Mouse (Mus musculus): ENCODE results near the gene Tmem184a. TPM values are rescaled to one million over a fixed set of nuclear protein-coding genes. Genes with fewer than 3 reads are reported as not detected.

Gene Tmem184a
- polyA plus RNA-seq (2012; rRNA removed) = 68.6 and 192 TPM in 2 replicates

DNA sequence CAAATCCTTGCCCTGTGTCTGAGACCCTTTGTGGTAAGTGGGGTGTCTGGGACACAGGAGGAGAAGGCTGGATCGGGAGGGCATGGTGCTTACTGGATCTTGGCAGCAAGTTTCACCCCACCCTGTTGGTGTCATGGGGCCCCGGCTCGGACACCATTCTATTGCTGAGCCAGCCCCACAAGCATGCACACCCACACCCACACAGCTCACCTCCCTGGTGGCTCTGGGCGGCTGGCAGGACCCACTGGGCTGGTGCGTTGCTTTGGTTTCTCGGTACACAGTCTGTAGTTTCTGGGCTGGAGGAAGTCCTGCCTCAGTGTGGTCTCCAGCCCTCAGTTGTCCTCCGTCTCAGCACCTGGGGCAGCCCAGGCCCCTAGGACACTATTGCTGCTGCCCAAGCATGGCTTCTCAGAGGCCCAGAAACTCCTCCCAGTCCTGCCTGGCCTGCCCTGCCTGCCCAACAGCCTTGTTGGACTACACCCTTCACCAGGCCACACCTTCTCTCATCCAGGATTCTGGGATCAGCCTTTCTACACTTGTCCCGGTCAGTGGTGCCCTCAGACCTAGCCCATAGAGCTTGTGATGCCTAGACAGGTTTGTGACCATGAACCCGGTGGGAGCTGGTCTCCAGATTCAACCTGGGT lies at the start of gene Tmem184a:
Gene Tmem184a (minus strand): TSS at position 380 of the 644 bp plus-strand sequence.

DNA sequence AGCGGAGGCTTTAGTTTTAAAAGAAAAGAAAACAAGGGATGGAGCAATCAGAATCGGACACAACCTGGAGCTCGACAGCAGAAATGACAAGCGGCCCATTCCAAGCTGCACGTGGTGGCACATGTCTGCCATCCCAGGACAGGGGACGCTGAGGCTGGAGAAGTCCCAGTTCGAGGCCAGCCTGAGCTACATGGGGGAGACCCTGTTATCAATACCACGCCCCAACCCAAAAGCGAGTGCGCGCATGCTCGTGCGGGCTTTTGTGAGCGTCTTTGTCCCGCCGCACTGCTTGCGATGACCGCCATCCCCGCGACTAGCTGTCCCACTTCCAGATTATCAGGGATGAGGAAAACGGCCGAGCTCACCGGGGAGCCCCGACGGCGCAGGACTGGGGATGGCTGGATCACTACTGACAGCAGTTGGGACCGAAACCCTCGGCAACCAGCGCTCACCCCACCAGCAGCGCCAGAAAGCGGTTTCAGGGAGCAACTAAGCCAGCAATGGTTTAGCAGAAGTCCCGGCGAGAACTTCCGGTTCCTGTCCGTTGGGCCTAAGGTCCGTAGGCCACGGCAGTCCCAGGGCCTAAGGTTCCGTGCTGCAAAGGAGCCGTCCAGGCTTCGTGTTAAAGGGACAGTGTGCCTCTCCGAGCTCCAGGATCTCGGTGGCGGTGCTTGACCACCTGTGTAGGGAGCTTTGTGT lies 6.8 kb upstream of the Tmem184a start, which contains the start of the genes Gm26938 and Psmg3:
Gene Gm26938 (minus strand): TSS at position 51 of the 699 bp plus-strand sequence.
Gene Psmg3 (minus strand): TSS at position 529 of the 699 bp plus-strand sequence.

DNA sequence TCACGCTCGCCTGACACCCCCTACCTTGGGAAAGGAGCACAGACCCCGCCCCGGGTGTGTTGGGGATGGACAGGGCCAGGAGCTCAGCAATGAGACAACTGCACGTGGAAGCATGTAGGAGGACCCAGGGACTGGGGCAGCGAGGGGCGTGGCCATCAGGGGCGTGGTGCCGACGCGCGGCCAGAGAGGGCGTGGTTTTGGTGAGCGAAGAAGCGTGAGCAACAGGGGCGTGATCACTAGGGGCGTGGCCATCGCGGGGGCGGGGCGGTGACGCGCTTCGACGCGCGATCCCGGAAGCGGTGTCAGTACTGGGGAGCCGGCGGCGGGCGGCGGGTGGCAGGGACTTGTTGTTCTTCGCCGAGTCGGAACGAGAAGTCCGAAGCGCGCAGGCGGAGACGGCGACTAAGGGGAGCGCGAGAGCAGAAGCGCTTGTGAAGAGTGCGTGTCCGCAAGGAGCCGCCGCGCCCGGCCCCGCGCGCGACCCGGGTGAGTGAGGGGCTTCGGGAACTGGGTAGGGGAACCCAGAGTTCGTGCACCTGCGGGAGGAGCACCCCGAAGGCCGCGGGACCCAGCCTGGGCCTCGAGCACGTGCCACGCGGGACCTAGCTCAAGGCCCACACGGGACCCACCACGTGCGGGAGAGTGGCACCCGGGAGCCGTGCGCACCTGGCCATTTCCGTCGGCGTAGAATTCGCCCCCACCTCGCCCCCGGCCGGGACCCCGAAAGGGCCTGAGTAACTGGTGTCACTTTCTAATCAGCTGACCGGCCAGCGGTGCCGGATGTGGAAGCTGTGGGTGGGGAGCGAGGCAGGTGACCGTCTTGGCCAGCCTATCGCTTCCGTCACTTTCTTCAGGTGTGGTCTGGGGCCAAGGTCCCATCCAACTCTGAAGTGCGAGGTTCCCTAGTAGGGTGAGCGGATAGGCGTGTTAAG lies 28.2 kb downstream of the Tmem184a start, which contains the start of gene Mafk:
Gene Mafk (plus strand): TSS at position 287 of the 932 bp plus-strand sequence.

DNA sequence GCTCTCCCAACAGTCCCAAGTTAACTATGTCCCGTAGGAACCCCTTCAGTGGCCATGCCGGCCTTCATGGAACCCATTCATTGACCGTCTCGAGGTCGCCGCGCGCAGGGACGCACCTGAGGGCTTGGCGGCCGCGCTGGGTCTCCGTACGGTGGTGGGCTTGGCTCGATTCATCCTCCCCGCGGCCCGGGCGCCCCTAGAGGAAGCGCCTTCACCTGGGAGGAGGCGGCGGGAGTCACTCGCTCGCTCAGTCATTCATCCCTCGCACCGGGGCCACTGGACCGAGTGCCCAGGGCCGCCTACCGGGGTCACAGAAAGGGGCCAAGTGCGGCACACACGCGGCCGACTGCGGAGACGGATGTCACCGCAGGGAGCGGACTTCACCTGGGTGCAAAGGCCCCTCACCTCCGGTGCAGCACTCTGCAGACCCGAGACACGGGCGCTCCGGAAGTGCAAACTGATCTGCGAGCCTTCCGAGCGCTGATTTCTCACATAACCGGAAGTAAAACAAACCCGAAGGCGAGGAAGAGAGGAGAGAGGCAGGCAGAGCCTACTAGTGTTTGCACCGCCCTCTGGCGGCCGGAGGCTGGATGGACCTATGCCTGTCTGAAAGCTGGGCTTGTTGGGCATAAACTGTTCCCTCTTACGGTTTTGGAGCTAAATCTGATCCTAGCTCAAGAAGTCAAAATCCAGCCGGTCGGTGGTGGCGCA lies 44.3 kb downstream of the Tmem184a start, which contains the start of gene Ints1:
Gene Ints1 (minus strand): TSS at position 459 of the 711 bp plus-strand sequence.

Other genes with a start within 250 kb of the Tmem184a start
- 6.3 and 6.6 TPM in 2 replicates for gene Micall2, start 83.6 kb downstream of the Tmem184a start, polyA plus RNA-seq (2012; rRNA removed)
- gene Ints1, start 44.2 kb downstream of the Tmem184a start, polyA plus RNA-seq (2012; rRNA removed) = 91.7 and 94.2 TPM in 2 replicates
- 25.7 and 29.3 TPM in 2 replicates for gene Mafk, start 28.4 kb downstream of the Tmem184a start, polyA plus RNA-seq (2012; rRNA removed)
- gene Gm26938, start 6.5 kb upstream of the Tmem184a start, polyA plus RNA-seq (2012; rRNA removed) = not detected in 2 replicates
- gene Psmg3, start 7.0 kb upstream of the Tmem184a start, polyA plus RNA-seq (2012; rRNA removed) = 37.7 and 50.5 TPM in 2 replicates
- 4.7 and 5.3 TPM in 2 replicates for gene Elfn1, start 88.0 kb upstream of the Tmem184a start, polyA plus RNA-seq (2012; rRNA removed)